Mouse (Mus musculus): ENCODE measurements around the gene Sec22b.

The Sec22b gene

GRCm38 (mm10) chr3:97940511-97941204 is 39.7 kb downstream of the Sec22b start:
- DNase-seq (ENCODE audit: low spot score), result no peak

- no peak for DNase-seq (ENCODE audit: low spot score)
These were observed 40.7 kb downstream of the Sec22b start for GRCm38 (mm10) chr3:97941440-97942259.

- no peak for DNase-seq (ENCODE audit: low spot score)
These were observed 41.4 kb downstream of the Sec22b start for GRCm38 (mm10) chr3:97942260-97942950.

- no peak for DNase-seq (ENCODE audit: low spot score)
These were observed 43.5 kb downstream of the Sec22b start for GRCm38 (mm10) chr3:97944462-97944861.

GRCm38 (mm10) chr3:97946439-97946838 is 45.4 kb downstream of the Sec22b start:
- no peak for DNase-seq (ENCODE audit: low spot score)

GRCm38 (mm10) chr3:97948518-97948917 is 47.5 kb downstream of the Sec22b start:
- no peak for DNase-seq (ENCODE audit: low spot score)

- no peak for DNase-seq (ENCODE audit: low spot score)
These were observed 49.0 kb downstream of the Sec22b start for GRCm38 (mm10) chr3:97949946-97950345.

- DNase-seq (ENCODE audit: low spot score), result no peak
These were observed 50.1 kb downstream of the Sec22b start for GRCm38 (mm10) chr3:97951134-97951533.

- no peak for DNase-seq (ENCODE audit: low spot score)
These were observed 52.2 kb downstream of the Sec22b start for GRCm38 (mm10) chr3:97953196-97953595.

- no peak for DNase-seq (ENCODE audit: low spot score)
These were observed 55.3 kb downstream of the Sec22b start for GRCm38 (mm10) chr3:97956322-97956721.

GRCm38 (mm10) chr3:97956926-97957325 is 55.9 kb downstream of the Sec22b start:
- DNase-seq (ENCODE audit: low spot score), result no peak

GRCm38 (mm10) chr3:97960783-97961594 is 60.0 kb downstream of the Sec22b start:
- DNase-seq (ENCODE audit: low spot score), result no peak

- DNase-seq (ENCODE audit: low spot score), result no peak
These were observed 61.0 kb downstream of the Sec22b start for GRCm38 (mm10) chr3:97961962-97962361.

GRCm38 (mm10) chr3:97964878-97965353 is 63.9 kb downstream of the Sec22b start:
- DNase-seq (ENCODE audit: low spot score), result no peak

GRCm38 (mm10) chr3:97967627-97968026 is 66.6 kb downstream of the Sec22b start:
- DNase-seq (ENCODE audit: low spot score), result no peak

GRCm38 (mm10) chr3:97968191-97968590 is 67.2 kb downstream of the Sec22b start:
- DNase-seq (ENCODE audit: low spot score), result no peak

GRCm38 (mm10) chr3:97969019-97969418 is 68.0 kb downstream of the Sec22b start:
- DNase-seq (ENCODE audit: low spot score), result no peak

- DNase-seq (ENCODE audit: low spot score), result no peak
These were observed 70.1 kb downstream of the Sec22b start for GRCm38 (mm10) chr3:97971117-97971516.

- no peak for DNase-seq (ENCODE audit: low spot score)
These were observed 71.2 kb downstream of the Sec22b start for GRCm38 (mm10) chr3:97972200-97972599.

GRCm38 (mm10) chr3:97972707-97973106 is 71.7 kb downstream of the Sec22b start:
- DNase-seq (ENCODE audit: low spot score), result no peak

Measured in left cerebral cortex, adult 11 months (tissue).